Mouse (Mus musculus): Measurements from ENCODE around the gene Zcchc14. TPM values are rescaled to one million over a fixed set of nuclear protein-coding genes. Genes with fewer than 3 reads are reported as not detected.
A peak's percentile ranks its signal among the peaks of the same experiment; 100 is the strongest.

Zcchc14 gene
- polyA plus RNA-seq (2016; fragmentation: Nextera tagmentation; extraction: Ambion mirVana), result 16.4 and 16.9 TPM in 2 replicates

DNA sequence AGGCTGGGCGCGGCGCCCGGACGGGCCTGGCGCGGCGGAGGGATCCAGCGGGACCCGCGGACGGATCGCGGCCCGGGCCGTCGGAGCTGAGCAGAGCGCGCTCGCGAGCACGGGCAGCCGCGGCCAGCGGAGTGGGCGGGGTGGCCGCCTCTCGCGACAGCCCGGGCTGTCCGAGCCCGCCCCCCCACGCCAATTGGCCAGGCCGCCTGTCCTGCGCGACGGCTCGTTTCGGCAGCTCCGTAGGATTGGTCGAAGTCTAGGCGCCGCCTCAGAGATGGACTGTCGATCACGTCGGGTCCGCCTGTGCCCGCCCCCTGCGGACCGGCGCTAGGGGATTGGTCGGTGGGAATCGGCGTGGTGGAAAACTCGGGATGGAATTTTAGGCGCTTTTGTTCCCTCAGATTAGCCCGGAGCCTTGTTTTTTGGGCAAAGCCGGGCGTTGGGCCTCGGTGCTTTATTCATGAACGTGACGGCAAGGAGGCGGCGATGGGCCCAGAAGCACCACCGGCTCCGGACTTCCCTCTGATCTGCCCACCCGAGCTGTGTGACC is at the start of gene Zcchc14:
Zcchc14 (minus strand) TSS at position 128 of the 550 bp plus-strand sequence.
- peak within 1 kb of the TSS; percentile 92 for H3K4me3 ChIP-seq
- no peaks in the 10 kb centered on the region for H3K9me3 ChIP-seq
- peaks cover 28% of the 10 kb centered on the region for H3K36me3 ChIP-seq (replicated peaks)
- H3K4me1 ChIP-seq, result peaks cover 68% of the 10 kb centered on the region
- WGBS, result under 1% methylated on average over 67 of the region's 67 CpGs
- peak; percentile 98 for DNase-seq (ENCODE audit: extremely low spot score, low spot score)
- H3K27me3 ChIP-seq (ENCODE audit: poor library complexity, severe bottlenecking), result no peaks in the 10 kb centered on the region
- H3K27ac ChIP-seq, result peak within 1 kb of the TSS; percentile 96

DNA sequence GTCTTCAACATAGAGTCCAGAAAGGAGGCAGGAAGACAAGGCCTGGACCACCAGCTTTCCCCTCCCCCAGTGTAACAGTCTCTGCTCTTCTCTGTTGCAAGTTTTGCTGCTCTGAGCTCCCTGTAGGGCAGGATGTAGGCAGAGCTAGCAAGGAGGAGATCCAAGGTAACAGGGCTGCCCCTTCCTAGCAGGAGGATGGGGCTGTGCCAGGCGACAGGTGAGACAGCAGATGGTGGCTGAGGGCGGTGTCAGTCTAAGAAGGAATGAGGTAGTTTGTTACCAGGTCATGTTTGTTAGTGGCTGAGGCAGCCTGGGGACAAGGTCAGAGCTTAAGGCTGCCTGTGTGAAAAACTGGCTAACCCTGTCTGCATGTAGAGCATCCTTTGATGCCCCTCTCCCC is 47.2 kb upstream of the Zcchc14 start:
- no peaks in the 10 kb centered on the region for H3K9me3 ChIP-seq
- no peaks in the 10 kb centered on the region for H3K36me3 ChIP-seq (replicated peaks)
- 94% methylated on average over 2 of the region's 2 CpGs for WGBS
- DNase-seq (ENCODE audit: extremely low spot score, low spot score), result no peak
- peaks cover 21% of the 10 kb centered on the region for H3K4me1 ChIP-seq
- H3K27me3 ChIP-seq (ENCODE audit: poor library complexity, severe bottlenecking), result no peaks in the 10 kb centered on the region
- H3K4me3 ChIP-seq, result no peak overlapping the region
- no peak overlapping the region for H3K27ac ChIP-seq

DNA sequence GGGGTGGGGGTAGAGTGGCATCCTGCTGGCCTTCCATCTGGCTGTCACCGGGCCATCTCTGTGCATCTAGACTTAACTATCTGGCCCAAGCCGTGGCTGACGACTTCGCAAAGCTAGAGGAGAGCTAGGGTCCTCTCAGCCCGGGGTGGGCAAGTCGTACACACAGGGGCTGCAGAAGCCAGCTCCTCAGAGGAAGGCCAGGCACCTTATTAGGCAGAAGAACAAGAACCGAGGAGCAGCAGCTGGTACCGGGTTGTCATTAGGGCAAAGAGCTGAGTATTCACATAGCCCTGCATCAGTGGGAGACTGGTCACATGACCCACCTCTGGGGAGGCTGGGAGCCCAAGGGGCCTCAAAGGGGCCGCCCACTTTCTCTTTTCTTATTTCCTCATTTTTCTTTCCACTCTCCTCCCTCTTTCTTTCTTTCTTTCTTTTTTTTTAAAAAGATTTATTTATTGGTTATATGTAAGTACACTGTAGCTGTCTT is 46.0 kb upstream of the Zcchc14 start:
- Histone ChIP-seq H3K27me3 (ENCODE audit: poor library complexity, severe bottlenecking) (no peaks in the 10 kb centered on the region), H3K4me1 (peaks cover 19% of the 10 kb centered on the region), H3K36me3 (replicated peaks) (no peaks in the 10 kb centered on the region), H3K4me3 (peak overlapping the region; percentile 42), H3K9me3 (no peaks in the 10 kb centered on the region), H3K27ac (peak overlapping the region; percentile 78)
- 8% methylated on average over 9 of the region's 9 CpGs for WGBS
- no peak for DNase-seq (ENCODE audit: extremely low spot score, low spot score)

DNA sequence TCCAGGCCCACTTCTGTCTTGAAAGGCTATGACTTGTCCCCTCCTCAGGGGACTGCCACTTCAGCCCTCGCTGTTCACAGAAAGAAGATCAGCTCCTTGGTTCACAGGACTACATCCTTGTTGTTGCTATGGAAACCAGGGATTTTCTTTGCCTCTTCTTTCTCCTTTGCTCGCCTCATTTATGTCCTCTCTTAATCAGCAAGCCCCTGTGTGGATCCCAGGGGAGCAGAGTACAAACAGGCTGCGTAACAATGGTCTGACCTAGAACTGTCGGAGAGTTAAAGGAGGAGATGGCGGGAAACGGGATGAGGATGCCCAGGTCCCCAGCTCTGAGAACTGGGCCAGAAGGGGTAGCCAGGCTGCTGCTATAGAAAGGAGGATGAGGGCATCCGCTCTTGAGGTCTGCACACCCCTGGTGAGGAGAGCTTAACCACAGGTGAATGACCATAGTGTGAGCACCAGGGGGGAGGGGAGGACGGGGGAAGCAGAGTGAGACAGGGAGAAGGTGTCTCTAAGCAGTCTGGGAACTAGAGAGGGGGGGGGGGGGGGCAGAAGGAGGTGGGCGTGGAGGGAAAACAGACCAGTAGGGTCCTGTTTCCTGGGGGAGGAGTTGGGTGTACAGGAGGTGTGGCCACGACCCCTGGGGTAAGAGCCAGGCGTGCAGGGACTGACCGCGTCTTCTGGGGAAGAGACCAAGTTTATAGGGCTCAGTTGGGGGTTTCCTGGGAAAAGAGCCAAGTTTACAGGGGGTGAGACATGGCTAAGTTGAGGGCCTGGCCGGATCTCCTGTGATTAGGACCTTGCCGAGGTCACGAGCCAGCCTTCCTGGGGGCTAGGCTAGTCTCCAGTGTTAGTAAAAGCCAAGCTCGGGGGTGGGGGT is 45.3 kb upstream of the Zcchc14 start:
- Histone ChIP-seq H3K4me1 (peaks cover 19% of the 10 kb centered on the region), H3K27me3 (ENCODE audit: poor library complexity, severe bottlenecking) (no peaks in the 10 kb centered on the region), H3K4me3 (peak overlapping the region; percentile 42), H3K36me3 (replicated peaks) (no peaks in the 10 kb centered on the region), H3K9me3 (no peaks in the 10 kb centered on the region), H3K27ac (peak overlapping the region; percentile 78)
- WGBS, result 2% methylated on average over 17 of the region's 17 CpGs
- peak; percentile 46 for DNase-seq (ENCODE audit: extremely low spot score, low spot score)

DNA sequence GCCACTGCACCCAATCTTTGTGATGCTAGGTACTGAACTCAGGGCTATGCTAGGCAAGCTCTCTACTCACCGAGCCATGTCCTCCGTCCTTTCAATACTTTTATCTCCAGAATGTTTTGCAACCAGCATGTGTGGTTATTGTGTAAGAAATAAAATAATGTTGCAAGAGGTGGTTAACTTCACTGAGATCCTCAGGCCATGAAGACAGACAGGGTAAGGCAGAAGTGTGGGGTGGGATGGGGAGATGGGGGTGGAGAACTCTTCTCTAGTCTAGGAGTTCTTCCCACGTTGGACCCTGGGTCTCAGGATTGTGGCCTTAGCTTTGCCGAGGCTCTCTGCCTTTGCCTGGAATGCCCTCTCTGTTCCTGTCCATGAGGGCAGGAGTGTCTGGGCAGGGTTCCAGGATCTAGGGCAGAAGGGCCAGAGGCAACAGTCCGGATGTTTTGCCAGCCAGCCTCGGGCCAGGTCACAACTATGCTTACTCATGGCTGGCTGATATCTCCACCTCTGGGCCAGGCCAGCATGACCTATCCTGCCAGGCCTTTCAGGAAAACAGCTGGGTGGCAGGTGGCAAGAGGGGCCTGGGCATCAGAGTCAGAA is 43.0 kb upstream of the Zcchc14 start:
- H3K36me3 ChIP-seq (replicated peaks), result no peaks in the 10 kb centered on the region
- no peak overlapping the region for H3K4me3 ChIP-seq
- no peak overlapping the region for H3K27ac ChIP-seq
- H3K9me3 ChIP-seq, result no peaks in the 10 kb centered on the region
- no peaks in the 10 kb centered on the region for H3K27me3 ChIP-seq (ENCODE audit: poor library complexity, severe bottlenecking)
- no peak for DNase-seq (ENCODE audit: extremely low spot score, low spot score)
- 89% methylated on average over 6 of the region's 6 CpGs for WGBS
- peaks cover 19% of the 10 kb centered on the region for H3K4me1 ChIP-seq

DNA sequence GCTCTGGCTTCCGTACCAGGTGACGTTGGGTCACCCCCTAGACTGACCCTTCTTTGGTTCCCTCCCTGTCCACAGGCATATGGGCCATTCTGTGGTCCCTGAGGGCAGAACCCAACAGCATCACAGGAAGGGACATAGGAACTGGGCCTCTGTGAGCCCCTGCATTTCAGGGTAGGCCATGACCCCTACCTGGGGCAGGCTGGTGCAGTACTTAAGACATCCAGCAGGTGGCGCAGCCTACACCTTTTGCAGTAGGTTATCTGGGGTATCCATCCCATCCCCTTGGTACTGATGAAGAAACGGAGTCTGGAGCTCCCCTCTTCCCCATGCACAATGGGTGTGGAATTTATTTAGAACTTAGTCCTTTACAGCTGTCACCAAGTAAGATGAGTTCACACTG is 41.8 kb upstream of the Zcchc14 start:
- 56% methylated on average over 4 of the region's 4 CpGs for WGBS
- H3K4me3 ChIP-seq, result no peak overlapping the region
- DNase-seq (ENCODE audit: extremely low spot score, low spot score), result peak; percentile 45
- H3K27me3 ChIP-seq (ENCODE audit: poor library complexity, severe bottlenecking), result no peaks in the 10 kb centered on the region
- H3K9me3 ChIP-seq, result no peaks in the 10 kb centered on the region
- no peaks in the 10 kb centered on the region for H3K36me3 ChIP-seq (replicated peaks)
- peaks cover 19% of the 10 kb centered on the region for H3K4me1 ChIP-seq
- H3K27ac ChIP-seq, result no peak overlapping the region

DNA sequence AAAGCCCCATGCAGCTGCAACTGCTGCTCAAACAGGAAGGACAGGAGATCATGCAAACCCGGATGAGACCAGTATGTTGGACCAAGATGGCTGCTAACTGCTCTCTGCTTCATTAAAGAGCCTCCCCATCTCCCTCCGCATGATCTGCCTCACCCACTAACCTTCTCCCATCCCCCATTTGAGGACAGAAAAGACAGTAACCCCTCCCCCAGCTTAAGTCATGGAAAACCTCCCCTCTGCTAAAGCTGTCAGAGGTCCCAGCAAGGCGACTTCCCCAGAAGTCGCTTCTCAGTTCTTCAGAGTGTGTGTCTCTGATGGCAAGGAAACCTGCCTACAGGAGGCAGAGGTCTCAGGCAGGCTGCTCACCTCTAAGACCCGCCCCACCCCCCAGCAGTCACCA is 35.8 kb upstream of the Zcchc14 start:
- Histone ChIP-seq H3K4me3 (no peak overlapping the region), H3K27ac (peak overlapping the region; percentile 49), H3K27me3 (ENCODE audit: poor library complexity, severe bottlenecking) (no peaks in the 10 kb centered on the region), H3K36me3 (replicated peaks) (no peaks in the 10 kb centered on the region), H3K9me3 (no peaks in the 10 kb centered on the region), H3K4me1 (peaks cover 19% of the 10 kb centered on the region)
- WGBS, result 38% methylated on average over 5 of the region's 5 CpGs
- no peak for DNase-seq (ENCODE audit: extremely low spot score, low spot score)

DNA sequence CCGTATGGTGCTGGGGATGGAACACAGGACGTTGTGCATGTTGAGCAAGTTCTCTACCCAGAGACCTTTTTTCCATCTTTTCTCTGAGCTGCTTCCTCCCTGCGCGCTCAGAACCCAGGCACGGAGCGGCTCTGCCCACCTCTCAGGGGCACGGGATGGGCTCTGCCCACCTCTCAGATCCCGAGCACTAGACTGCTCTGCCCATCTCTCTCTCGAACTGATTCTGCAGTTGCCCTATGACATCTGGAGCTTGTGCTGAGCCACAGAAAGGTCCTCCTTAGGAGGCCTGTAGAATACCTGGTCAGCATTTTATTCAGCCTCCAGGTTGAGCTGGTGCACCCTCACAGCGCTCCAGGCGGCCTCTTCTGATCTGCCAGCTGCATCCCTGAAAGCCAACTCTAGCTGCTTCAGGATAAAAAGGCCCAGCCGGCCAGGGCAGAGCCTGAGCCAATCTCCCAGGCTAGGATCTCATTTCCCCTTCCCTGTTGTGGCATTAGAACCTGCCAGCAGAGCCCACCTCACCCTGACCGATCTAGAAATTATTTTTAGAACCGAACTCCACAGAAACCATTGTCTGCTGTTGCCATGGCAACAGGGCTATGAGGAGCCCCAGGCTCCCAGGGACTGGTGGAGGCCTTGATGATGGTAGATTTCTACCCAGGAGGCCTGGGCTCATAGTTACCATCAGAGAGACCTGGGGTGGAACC is 34.9 kb upstream of the Zcchc14 start:
- no peaks in the 10 kb centered on the region for H3K36me3 ChIP-seq (replicated peaks)
- H3K4me3 ChIP-seq, result no peak overlapping the region
- peak overlapping the region; percentile 49 for H3K27ac ChIP-seq
- H3K4me1 ChIP-seq, result peaks cover 19% of the 10 kb centered on the region
- DNase-seq (ENCODE audit: extremely low spot score, low spot score), result peak; percentile 35
- no peaks in the 10 kb centered on the region for H3K9me3 ChIP-seq
- no peaks in the 10 kb centered on the region for H3K27me3 ChIP-seq (ENCODE audit: poor library complexity, severe bottlenecking)
- 56% methylated on average over 14 of the region's 14 CpGs for WGBS

DNA sequence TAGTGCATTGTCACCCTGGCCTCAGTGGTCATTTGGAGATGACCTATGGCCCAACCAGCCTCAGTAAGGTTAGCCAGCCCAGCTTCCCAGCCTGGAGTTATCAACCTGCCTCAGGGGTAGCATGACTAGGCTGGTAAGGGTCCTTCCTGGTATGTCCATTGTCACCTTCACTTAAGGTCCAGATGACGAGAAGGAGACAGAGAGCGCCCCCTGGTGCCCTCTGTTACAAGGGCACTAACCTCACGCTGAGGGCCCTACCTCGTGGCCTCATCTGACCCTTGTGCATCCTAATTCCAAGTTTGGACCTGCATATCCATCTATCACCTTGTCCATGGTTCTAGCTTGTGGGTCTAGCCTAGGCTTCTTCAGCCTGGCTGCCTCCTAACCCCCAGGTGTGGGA is 32.7 kb upstream of the Zcchc14 start:
- Histone ChIP-seq H3K4me1 (peaks cover 19% of the 10 kb centered on the region), H3K4me3 (no peak overlapping the region), H3K9me3 (no peaks in the 10 kb centered on the region), H3K36me3 (replicated peaks) (no peaks in the 10 kb centered on the region), H3K27ac (no peak overlapping the region), H3K27me3 (ENCODE audit: poor library complexity, severe bottlenecking) (no peaks in the 10 kb centered on the region)
- WGBS, result 24% methylated on average over 4 of the region's 4 CpGs
- DNase-seq (ENCODE audit: extremely low spot score, low spot score), result peak; percentile 46

DNA sequence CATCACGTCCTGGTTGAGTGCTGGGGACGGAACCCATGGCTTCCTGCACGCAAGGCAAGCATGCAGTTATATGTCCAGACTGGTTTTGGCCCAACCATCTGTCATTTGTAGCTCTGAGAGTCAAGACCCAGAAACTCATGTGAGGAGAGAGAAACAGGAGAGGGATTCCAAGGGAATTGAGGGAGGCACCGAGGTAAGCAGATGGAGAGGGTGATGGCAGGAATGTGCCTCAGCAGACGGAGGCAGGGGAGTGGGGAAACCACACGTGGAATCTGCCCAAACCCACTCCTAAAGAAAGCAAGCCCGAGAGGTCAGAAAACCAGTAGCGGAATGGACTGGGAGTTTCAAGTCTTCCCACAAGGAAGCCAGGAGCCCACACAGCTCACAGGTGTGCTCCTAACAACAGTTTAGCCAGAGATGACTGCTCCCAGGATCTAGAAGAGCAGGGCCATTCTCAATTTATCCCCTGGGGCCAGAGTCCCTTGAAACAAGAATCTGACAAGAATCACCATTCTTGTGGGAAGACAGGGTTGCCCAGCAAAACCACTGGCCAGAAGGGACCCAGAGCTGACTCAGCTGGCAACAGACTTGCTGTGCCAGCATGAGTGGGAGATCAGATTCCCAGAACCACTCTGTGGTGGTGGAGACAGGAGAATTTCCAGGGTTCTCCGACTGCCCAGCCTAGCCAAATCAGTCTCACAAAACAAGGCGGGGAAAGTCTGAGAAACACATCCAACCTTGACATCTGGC is 30.6 kb upstream of the Zcchc14 start:
- H3K4me1 ChIP-seq, result peaks cover 10% of the 10 kb centered on the region
- H3K9me3 ChIP-seq, result no peaks in the 10 kb centered on the region
- H3K36me3 ChIP-seq (replicated peaks), result no peaks in the 10 kb centered on the region
- H3K4me3 ChIP-seq, result no peak overlapping the region
- H3K27ac ChIP-seq, result no peak overlapping the region
- no peak for DNase-seq (ENCODE audit: extremely low spot score, low spot score)
- no peaks in the 10 kb centered on the region for H3K27me3 ChIP-seq (ENCODE audit: poor library complexity, severe bottlenecking)
- WGBS, result 86% methylated on average over 10 of the region's 10 CpGs

DNA sequence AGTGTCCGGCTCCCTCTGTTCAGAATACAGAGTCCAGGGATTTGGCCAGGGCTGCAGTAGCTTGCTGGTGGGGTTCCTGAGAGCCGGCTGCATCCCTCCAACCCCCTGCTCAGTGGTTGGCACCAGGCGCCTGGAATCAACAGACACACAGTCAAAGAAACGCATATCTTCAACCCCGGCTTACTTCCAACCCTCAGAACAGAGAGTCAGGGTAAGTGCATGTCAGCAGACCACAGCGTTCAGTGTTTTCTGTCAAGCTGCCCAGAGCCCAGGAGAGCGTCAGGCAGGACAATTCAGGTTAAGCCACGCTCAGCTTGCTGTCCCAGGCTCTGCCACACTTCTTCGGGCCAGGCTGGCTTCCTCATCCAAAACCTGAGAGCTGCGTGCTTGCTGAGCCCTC is 28.8 kb upstream of the Zcchc14 start:
- WGBS, result 59% methylated on average over 10 of the region's 10 CpGs
- H3K9me3 ChIP-seq, result no peaks in the 10 kb centered on the region
- DNase-seq (ENCODE audit: extremely low spot score, low spot score), result no peak
- H3K4me3 ChIP-seq, result no peak overlapping the region
- H3K36me3 ChIP-seq (replicated peaks), result no peaks in the 10 kb centered on the region
- no peak overlapping the region for H3K27ac ChIP-seq
- no peaks in the 10 kb centered on the region; the same call in 1 of the 2 replicates for H3K4me1 ChIP-seq
- no peaks in the 10 kb centered on the region for H3K27me3 ChIP-seq (ENCODE audit: poor library complexity, severe bottlenecking)

DNA sequence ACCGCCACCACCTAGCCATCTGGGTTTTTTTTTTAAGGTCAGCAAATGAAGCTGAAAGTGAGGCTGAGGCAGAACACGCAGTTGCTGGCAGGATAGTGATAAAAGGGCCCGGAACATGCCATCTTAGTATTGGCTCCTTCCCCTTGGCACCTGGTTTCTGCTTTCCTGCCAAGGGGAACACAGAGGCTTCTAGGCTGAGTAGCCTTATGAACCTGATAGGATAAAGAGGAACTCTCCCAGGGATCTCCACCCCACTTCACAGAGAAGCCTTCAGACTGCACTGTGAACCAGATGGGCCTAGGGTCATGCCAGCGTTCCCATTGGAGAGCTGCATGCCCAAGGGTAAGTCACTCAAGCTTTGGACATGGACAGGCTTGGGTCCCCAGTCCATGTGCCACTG is 28.2 kb upstream of the Zcchc14 start:
- Histone ChIP-seq H3K36me3 (replicated peaks) (no peaks in the 10 kb centered on the region), H3K27me3 (ENCODE audit: poor library complexity, severe bottlenecking) (no peaks in the 10 kb centered on the region), H3K27ac (no peak overlapping the region), H3K9me3 (no peaks in the 10 kb centered on the region), H3K4me1 (no peaks in the 10 kb centered on the region; the same call in 1 of the 2 replicates), H3K4me3 (no peak overlapping the region)
- WGBS, result 85% methylated on average over 4 of the region's 4 CpGs
- DNase-seq (ENCODE audit: extremely low spot score, low spot score), result no peak
